Comparison of ENCODE assay signal across 18 mouse cellular contexts in genomic region chr1:193537616-193538015, GRCm38 (mm10).
DNase-seq lines count a peak whose midpoint lies in the region; ATAC-seq and TF ChIP-seq lines count a peak whose summit lies in the region.
"Had no signal": no experiment of that assay in that cellular context is flagged by ENCODE, and none has a peak within 500 bp of the region (broad histone marks: within the 10 kb centered on the region; RNA-seq: fewer than 3 reads in every experiment).

No protein-coding gene starts in this region.

- H3K9me3 ChIP-seq in kidney, postnatal 0 days (replicated peaks; ENCODE audit: low read length) = no peaks in the 10 kb centered on the region
- no peaks in the 10 kb centered on the region for H3K9me3 ChIP-seq in midbrain, embryonic 11.5 days (ENCODE audit: control insufficient read depth, low read length)
- H3K9me3 ChIP-seq in midbrain, embryonic 14.5 days (ENCODE audit: control insufficient read depth, low read length) = no peaks in the 10 kb centered on the region
- H3K9me3 ChIP-seq: G1E had no signal

- no peak overlapping the region for H3K9ac ChIP-seq in kidney, postnatal 0 days (ENCODE audit: low read depth, low read length)
- no peak overlapping the region for H3K9ac ChIP-seq in midbrain, embryonic 11.5 days (ENCODE audit: low read length)
- no peak overlapping the region for H3K9ac ChIP-seq in midbrain, embryonic 14.5 days (replicated peaks; ENCODE audit: low read length)

- no peak overlapping the region for H3K4me3 ChIP-seq in kidney, postnatal 0 days (replicated peaks; ENCODE audit: low read depth, low read length)
- H3K4me3 ChIP-seq in midbrain, embryonic 11.5 days (ENCODE audit: low read depth, low read length) = no peak overlapping the region
- no peak overlapping the region for H3K4me3 ChIP-seq in midbrain, embryonic 14.5 days (replicated peaks; ENCODE audit: low read depth, low read length)

- no peak for TF ChIP-seq CTCF in kidney, postnatal 0 days (IDR thresholded peaks at IDR 0.05; ENCODE audit: low read depth)

- intact Hi-C loops in heart, postnatal 14 days (cut with DNase I) = no loop called here

- H3K27ac ChIP-seq in kidney, postnatal 0 days = 0 out of 2 replicates have a peak overlapping the region, but pooled peaks have one; percentile 13
- H3K27ac ChIP-seq in midbrain, embryonic 11.5 days (ENCODE audit: low read depth, low read length) = no peak overlapping the region
- no peak overlapping the region for H3K27ac ChIP-seq in midbrain, embryonic 14.5 days (replicated peaks; ENCODE audit: low read depth, low read length)

- peak; percentile 64 for DNase-seq in heart, adult 11 months
- DNase-seq in heart, postnatal 14 days = no peak
- no peak for DNase-seq in kidney, postnatal 0 days (ENCODE audit: low spot score)
- no peak for DNase-seq in kidney, adult 18-20 months
- DNase-seq in midbrain, embryonic 11.5 days (ENCODE audit: low spot score, missing footprints) = peak; percentile 67
- DNase-seq in midbrain, embryonic 14.5 days = no peak
- DNase-seq: adrenal gland, adult 8-10 months; adrenal gland, postnatal 10 days; adrenal gland, postnatal 14 days; adrenal gland, postnatal 25 days; B cell, adult 2 months; cerebellum, adult 11 months; cerebellum, adult 11-12 months; cerebellum, adult 18-20 months had no signal

- no peaks in the 10 kb centered on the region for H3K36me3 ChIP-seq in kidney, postnatal 0 days (ENCODE audit: insufficient read depth, low read length)
- no peaks in the 10 kb centered on the region for H3K36me3 ChIP-seq in midbrain, embryonic 11.5 days (ENCODE audit: control insufficient read depth, insufficient read depth, low read length)
- no peaks in the 10 kb centered on the region for H3K36me3 ChIP-seq in midbrain, embryonic 14.5 days (ENCODE audit: control insufficient read depth, insufficient read depth, low read length)
- H3K36me3 ChIP-seq: G1E had no signal

- WGBS in kidney, postnatal 0 days = 86% methylated on average over 5 of the region's 5 CpGs
- 94% methylated on average over 5 of the region's 5 CpGs for WGBS in midbrain, embryonic 11.5 days
- 90% methylated on average over 5 of the region's 5 CpGs for WGBS in midbrain, embryonic 14.5 days

- no peak overlapping the region for H3K4me2 ChIP-seq in kidney, postnatal 0 days (ENCODE audit: low read length)
- H3K4me2 ChIP-seq in midbrain, embryonic 11.5 days = no peak overlapping the region
- no peak overlapping the region for H3K4me2 ChIP-seq in midbrain, embryonic 14.5 days (ENCODE audit: low read length)

- H3K4me1 ChIP-seq in kidney, postnatal 0 days (replicated peaks; ENCODE audit: insufficient read depth, low read length) = peaks cover 7% of the 10 kb centered on the region; the same call in 1 of the 2 replicates
- peaks cover 7% of the 10 kb centered on the region; the same call in 1 of the 2 replicates for H3K4me1 ChIP-seq in midbrain, embryonic 11.5 days (ENCODE audit: control insufficient read depth, insufficient read depth, low read length)
- peaks cover 10% of the 10 kb centered on the region for H3K4me1 ChIP-seq in midbrain, embryonic 14.5 days (ENCODE audit: control insufficient read depth, insufficient read depth, low read length)

- ATAC-seq in kidney, postnatal 0 days (replicated peaks; ENCODE audit: low FRiP score, low read depth) = no peak
- no peak for ATAC-seq in midbrain, embryonic 11.5 days (ENCODE audit: low FRiP score)
- no peak for ATAC-seq in midbrain, embryonic 14.5 days (ENCODE audit: low FRiP score, low TSS enrichment)
- ATAC-seq: activated CD4-positive, CD25-positive, alpha-beta regulatory T cell, adult 4 months; CD4-positive, CD25-positive, alpha-beta regulatory T cell, adult 4 months had no signal

- H3K27me3 ChIP-seq in kidney, postnatal 0 days (ENCODE audit: insufficient read depth, low read length) = no peaks in the 10 kb centered on the region
- H3K27me3 ChIP-seq in midbrain, embryonic 11.5 days (ENCODE audit: control insufficient read depth, insufficient read depth, low read length) = no peaks in the 10 kb centered on the region
- no peaks in the 10 kb centered on the region for H3K27me3 ChIP-seq in midbrain, embryonic 14.5 days (ENCODE audit: control insufficient read depth, insufficient read depth, low read length)
- H3K27me3 ChIP-seq: Patski had no signal

Comparison
In these comparisons a context has a peak if more than half of its experiments do, and no peak if none do; other contexts are left out.
1. DNase-seq: peak in heart, adult 11 months (single experiment) and midbrain, embryonic 11.5 days (single experiment); none in heart, postnatal 14 days (0 of 2), kidney, postnatal 0 days (single experiment), kidney, adult 18-20 months (single experiment) and midbrain, embryonic 14.5 days (single experiment).